Mouse (Mus musculus) left cerebral cortex, postnatal 14 days (tissue): ENCODE results near the gene Zdhhc22. TPM values are rescaled to one million over a fixed set of nuclear protein-coding genes. Genes with fewer than 3 reads are reported as not detected.

Experiments used
- DNase-seq, 2 experiments: peaks; one replicate each; pipeline ENCODE4 v3.0.0; 2021 to 2022; ENCODE audit warnings: low spot score in 2 of 2, mixed read lengths in 1 of 2
- intact Hi-C: fragments of 180-260 bp; cut with DNase I; formaldehyde crosslinking; loops from one replicate; pipeline ENCODE4 v1.15.1; 2025
- total RNA-seq, 2 experiments: library from RNA; stranded (reverse); gene quantifications; 2 replicates each; pipeline ENCODE4 v1.2.3; 2021

The Zdhhc22 gene
- total RNA-seq, 2 experiments from 2014 or later: 46.0 to 56.9 TPM

DNA sequence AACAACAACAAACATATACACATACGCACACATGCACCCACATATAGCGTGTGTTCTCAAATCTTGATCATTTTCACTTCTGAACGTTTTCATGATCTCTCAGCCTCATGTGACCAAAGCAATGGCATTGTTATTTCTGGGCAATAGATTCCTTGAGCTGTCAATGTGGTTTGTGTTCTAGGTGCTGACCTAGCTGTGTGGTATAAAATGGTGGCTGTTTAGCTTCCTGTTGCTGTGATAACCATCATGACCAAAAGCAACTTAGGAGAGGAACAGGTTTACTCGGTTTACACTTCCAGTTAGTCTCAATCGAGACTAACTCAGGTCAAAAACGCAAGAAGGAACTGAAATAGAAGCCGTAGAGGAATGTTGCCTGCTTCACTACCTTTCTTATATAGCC is 19.1 kb downstream of the Zdhhc22 start:
- no peak for DNase-seq
- intact Hi-C loops: no loop called here

DNA sequence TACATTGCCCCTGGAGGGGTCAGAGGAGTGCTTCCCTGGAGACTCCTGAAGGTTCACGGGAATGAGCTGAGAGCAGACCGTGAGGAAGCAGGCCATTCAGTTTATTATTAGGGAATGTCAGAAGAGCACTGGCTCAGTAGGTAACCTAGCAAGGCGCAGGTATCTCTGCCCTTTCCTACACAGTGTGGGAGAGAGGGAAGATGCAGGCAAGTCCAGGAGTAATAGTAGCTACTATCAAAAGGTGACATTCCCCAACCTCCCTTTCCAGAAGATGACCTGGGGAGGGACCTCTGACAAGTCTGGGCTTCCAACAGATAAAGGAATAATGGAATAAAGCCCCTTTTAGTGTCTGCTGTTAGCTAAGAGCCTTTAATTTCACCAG is 21.0 kb downstream of the Zdhhc22 start:
- intact Hi-C loops: no loop called here

DNA sequence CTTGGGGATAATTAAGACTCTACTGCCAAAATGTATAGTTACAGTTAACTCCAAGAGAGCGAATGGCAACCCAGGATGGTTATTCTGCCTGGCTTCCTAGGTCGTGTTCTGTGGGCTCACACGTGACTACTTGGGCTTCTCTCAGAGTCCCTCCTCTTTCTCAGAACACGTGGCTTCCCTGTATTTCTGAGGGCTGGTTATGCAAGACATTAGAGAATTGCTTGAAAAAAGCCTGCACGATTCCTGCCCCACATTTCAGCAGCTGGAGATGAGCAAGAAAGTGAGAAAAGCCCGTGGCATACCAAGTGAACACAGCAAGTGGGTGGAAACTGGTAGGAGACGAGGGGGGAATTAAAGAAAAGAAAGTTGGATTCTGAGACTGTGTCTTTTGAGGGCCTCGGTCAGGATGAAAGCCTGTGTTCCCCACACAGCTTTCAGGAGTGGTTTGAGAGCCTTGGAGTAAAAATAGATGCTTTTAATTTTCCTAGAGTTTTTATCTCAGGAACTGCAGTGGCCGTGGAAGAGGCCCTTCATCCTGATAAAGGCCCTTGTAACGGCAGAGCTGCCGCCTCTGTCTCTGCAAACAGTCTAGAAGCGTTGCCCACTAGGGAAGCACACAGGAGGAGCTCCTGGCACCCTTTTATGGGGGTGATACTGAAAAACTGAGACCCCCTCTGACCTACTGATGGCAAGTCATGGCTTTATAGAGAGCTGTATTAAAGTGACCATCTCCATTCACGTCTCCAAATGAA is 21.6 kb downstream of the Zdhhc22 start:
- intact Hi-C loops: no loop called here
- DNase-seq: peak; percentile 76 to 93

More for the DNA sequence above, 21.0 kb downstream of the Zdhhc22 start:
- DNase-seq: no peak

DNA sequence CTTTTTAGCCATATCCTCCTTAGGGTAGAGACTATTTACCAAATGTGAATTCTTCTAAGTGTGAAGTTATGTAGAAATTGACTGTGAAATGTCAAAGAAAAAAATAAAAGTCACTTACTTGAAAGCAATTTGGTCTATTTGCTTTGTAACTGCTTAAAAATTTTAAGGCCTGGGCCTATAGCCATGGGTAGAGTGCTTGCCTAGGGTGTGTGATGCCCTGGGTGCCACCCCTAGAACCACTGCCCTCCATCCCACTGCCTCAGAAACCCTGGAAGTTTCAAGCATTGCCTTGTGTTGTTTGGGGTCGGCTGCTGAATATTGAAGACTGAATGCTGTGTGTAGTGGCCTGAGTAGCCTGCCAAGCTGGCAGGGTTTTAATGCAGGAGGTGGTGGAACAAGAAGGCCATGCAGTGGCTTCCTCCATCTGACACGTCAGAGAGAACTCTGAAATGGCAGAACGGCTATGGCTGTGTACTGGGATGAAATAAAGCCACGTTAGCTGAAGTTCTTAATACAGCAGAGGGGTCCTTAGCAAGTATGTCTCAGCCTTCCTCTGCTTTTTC is 24.9 kb downstream of the Zdhhc22 start:
- DNase-seq: no peak
- intact Hi-C loops: no loop called here

DNA sequence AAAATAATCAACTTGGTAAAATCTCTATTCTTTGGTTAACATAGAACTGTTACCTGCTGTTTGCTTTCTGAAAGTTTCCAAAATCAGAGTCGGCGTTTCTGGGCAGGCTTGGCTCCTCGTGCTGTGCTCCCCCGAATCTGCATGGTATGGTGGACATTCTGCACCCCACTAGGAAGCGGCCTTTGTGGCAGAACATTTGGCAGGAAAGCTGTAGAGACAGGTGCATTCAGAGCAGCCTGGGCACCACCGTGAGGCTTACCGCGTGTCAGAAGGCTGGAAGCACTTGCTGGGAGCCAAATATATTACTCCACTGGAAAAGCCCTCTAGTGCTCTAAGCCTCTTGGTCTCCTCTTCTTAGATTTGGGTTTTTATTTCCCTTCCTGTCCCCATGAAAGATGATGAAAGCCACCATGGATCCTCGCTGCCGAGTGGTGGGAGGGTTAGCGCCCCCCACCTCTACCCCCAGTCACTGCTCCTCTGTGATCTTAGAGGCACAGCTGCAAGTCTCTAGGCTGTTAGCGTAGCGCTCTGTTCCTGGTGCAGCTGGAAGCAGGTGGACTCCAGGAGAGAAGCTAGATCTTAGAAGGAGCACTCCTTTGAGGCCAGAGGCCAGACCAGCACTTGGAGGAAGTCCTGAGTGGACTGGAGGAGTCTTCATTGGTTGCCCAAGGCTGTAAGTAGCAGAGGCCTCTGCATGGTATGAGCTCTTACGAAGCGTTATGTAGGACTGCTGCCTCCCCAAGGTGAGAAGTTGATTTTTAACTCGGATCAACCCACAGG is 25.8 kb downstream of the Zdhhc22 start:
- intact Hi-C loops: no loop called here
- no peak for DNase-seq

DNA sequence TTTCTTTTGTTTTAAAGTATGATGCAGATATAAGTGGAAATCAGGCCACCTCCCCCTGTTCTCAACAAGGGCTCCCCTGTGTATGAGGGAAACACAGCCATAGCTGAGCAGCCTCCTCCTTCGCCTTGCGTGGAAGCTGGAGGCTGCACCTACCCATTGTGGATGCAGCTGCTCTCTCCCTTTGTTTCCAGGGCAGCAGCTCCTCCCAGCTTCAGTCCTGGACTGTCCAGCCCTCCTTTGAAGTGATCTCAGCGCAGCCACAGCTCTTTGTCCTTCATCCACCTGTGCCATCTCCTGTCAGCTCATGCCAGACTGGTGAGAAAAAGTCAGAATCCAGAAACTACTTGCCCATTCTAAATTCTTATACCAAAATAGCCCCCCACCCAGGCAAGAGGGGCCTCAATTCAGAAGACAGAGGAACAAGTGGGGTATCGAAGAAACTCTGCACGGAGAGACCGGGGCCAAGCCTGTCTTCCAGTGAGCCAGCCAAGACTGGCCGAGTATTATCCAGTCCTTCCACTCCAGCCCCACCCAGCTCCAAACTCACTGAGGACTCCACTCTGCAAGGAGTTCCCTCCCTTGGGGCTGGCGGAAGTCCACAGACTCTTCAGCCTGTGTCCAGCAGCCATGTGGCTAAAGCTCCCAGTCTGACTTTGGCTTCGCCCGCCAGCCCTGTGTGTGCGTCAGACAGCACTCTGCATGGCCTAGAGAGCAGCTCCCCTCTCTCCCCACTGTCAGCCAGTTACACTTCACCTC is 28.5 kb downstream of the Zdhhc22 start:
- intact Hi-C loops: no loop called here
- DNase-seq: no peak

DNA sequence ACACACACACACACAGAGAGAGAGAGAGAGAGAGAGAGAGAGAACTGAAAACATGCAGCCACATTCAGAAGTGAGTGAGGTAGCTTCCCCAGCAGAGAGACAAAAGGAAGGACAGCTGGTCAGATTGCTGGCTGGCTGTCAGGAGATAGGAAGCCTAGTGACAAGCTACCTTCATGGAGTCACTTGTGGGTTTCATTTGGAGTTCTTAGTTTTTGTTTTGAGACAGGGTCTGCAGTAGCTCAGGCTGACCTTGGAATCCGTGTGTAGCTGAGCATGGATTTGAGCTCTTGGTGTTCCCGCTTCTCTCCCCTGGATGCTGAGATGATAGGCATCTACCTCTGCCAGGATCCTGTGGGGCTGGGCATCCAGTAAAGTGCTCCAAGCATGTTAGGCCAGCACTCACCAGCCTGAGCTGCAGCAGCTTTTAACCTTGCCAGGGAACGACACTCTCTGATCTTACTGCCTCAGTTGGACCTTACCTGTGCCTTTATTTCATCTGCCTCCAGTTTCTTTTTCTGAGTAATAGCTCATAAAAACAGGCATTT is 29.4 kb downstream of the Zdhhc22 start:
- intact Hi-C loops: no loop called here
- DNase-seq: no peak

DNA sequence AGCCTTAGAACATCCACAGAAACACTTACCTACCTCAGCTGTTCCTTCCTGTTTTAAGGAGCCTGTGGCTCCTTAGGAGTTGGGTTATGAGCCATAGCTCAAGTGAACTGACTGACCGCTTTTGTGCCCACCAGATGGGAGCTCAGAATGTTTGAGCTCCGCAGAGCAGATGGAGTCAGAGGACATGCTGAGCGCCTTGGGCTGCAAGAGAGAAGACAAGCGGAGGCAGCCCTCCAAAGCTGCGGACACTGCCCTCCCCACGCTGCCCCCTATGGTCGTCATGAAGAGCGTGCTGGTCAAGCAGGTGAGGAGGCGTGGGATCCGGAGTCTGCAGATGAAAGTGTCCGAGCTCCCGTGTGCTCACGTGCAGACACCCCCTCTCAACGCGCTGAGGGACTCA is 30.1 kb downstream of the Zdhhc22 start:
- DNase-seq: no peak
- intact Hi-C loops: no loop called here

DNA sequence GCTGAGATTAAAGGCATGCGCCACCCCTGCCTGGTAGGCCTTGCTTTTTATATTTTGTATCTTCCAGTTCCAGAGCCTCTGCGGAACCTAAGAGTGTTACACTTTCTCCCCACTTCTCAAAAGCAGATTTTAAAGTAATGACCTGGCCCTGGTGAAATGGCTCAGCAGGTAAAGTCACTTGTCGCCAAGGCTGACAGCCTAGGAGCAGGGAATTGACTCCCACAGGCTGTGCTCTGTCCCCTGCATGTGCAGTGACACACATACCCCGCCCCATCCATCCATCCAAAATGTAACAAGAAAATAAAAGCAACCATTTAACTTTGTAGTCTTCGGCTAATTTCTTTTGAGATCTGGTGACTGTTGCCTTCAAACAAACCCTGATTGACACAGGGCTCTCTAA is 30.6 kb downstream of the Zdhhc22 start:
- intact Hi-C loops: no loop called here
- no peak for DNase-seq

DNA sequence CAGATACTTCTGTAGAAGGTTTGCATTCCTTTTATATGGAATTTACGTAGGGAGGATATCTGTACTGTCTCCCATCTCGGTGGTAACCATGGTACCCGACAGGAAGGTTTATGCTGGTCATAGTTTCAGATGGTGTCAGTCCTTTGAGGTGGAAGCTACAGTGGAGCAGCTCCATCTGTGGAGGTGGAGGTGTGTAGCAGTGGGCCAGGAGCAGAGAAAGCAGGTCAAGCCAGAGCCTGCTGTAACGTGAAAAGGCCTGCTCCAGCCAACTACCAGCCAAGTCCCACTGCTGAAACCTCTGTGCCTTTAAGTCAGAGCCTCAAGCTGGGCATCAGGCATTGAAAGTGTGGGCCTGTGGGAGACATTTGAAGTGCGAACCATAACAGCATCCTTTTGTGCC is 31.7 kb downstream of the Zdhhc22 start:
- DNase-seq: no peak
- intact Hi-C loops: no loop called here

DNA sequence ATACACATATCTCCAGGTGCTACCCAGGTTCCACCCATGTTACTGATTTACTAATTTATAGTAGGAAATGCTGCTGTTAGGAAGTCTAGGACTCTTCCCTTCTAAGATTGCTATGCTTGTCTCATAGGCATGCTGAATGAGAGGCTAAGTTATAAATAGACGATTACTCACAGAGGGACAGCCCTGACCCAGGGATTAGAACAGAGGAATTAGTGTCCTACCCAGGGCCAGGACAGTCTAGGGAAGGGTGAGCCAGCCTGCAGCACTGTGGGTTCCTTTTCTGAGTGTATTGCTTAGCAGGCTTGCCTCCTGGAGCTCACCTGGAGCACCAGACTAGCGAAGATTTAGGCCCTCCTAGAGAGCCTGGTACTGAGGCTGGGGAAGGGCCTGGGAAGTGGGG is 34.3 kb downstream of the Zdhhc22 start:
- no peak for DNase-seq
- intact Hi-C loops: no loop called here

DNA sequence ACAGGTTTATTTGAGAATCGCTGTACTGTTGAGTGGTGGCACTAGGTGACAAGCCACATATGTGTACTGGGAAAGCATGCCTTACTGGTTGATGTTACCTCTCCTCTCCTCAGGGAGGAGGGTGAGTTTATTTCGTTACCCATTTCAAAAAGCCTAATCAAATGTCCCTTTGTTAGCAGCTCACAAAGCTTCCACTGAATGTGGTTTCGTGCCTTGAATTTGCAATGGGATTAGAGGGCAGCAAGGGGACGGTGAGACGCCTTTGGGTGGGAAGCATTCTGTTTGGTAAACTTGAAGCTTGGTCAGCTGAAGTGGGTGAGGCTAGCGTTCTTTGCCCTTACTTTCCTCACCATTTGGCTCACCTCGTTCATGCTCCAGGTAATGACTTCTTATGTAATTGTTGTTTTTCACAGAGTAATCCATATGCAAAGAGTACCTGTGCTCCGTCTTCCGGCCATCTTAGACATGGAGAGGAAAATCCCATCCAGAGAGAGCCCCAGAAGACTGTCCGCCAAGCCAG is 37.8 kb downstream of the Zdhhc22 start:
- DNase-seq: no peak
- intact Hi-C loops: no loop called here

DNA sequence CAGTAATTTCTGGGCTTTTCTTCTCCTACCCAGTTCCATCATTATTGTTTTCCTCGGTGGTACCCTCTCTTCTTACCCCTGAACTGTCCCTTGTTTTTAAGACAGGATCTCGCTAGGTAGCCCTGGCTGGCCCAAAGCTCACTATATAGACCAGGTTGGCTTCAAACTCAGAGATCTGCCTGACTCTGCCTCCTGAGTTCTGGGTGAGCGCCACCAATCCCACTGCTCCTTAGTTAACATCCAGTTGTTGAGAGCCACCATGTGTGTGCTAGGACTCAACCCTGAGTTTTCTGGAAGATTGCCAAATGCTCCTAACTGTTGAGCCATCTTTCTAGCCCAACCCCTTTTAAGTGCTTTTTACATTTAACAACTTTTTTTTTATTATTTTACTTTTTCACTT is 39.3 kb downstream of the Zdhhc22 start:
- intact Hi-C loops: no loop called here
- DNase-seq: no peak

DNA sequence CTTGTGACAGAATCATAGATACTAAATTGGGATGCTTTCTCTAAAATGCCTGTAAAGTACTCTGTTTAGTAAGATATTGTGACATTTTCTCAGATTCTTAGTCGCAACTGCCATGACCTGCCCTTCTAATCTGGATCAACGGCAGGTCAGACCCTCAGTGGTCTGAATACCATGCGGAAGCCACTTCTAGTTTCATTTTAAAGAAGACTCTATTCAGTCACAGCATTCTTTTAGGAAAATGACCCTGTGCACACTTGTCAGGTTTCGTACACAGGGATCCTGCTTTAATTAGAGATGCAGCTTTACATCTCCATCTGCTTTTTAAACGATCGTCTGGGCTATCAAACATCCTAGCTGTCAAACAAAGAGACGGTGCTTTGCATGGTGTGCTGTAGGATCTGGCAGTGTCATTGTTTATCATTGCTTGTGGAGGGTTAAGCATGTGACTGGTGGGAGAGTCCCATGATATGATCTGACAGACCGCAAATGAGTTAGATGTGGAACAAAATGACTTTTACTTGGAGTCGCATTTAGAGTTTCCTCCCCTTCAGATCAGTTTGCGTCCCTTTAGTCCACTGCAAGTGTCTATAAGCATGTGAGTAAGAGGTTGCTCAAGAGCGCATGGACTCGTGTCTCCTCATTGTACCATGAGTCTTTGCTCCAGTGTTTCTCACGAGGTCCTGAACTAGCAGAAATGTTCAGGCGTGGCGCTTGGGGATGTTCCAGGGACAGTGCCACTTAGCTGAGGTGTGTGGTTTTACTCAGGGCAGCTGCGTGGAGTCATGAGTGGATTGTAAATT is 39.9 kb downstream of the Zdhhc22 start:
- intact Hi-C loops: no loop called here
- DNase-seq: no peak

DNA sequence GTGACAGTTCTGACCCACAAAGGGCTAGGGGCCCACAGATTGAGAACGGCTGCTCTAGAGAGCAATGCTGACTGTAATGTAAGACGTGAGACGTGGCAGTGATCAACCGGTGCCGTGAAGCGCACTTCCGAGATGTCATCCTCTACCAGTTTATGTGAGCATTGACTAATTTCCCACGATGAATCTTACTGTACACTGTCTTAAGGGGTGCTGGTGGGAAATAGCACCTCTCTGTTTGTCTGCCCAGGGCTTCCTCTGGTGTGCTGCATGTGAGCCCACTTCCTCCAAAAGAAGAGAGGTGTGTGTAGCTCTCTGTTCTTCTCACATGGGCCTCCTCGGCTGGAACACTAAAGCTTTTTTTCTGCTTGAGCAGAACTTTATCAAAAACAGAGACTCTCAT is 40.7 kb downstream of the Zdhhc22 start:
- intact Hi-C loops: loop anchor here (5.0 kb wide), 2 partner anchors 67 to 177 kb away; partner anchors contain the start of gene Irf2bpl
- DNase-seq: no peak

DNA sequence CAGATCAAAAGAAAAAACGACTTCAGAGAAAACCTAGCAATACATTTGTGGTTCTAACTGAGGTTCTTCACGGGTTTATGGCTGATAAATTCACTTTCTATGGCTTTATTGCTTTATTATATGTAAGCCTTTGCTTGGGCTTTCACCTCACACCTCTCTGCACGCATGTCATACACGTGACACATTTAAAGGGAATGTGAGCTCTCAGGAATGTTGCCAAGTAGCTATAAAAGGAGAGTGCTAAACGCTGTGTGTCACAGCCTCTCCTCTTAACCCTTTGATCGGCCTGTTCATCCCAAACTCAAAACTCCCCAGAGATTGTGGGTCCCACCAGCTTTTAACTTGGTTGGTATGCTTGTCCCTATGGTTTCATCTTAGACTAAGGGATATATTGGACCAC is 41.6 kb downstream of the Zdhhc22 start:
- intact Hi-C loops: loop anchor here (5.0 kb wide), 2 partner anchors 66 to 176 kb away; partner anchors contain the start of gene Irf2bpl
- peak in 1 of 2 experiments; percentile 83 for DNase-seq

DNA sequence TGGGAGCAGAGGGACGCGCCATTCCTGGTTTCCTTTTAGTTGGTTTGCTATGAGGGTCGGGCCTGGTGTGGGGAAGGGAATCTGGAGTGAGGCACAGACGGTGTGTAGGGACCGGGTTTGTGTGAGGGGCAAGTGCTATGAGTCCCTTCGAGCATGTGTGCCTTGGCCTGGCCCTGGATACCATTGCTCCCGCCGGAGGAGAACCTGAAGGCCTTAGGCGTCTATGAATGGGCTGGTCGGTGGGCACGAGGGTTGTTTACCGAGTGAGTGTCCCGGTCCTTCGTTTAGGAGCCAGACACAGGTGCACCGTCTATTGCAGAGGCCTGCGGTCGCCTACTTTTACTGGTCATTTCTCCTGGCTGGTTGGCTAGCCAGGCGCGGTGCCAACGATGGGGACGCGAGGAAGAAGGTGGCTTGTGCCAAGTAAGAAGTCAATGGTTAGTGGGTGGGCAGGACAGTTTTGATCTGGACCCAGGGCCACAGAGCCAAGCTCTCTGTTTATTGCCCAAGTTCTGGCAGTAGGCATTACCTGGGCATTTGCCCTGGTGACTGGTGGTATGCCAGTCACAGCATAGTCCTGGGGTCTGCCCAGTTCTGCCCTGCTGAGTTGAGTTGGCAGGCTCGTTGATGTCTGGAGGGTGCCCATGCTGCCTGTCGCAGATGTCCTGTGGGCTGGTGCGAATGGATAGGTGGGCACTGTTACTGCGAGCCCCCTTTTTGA is 42.4 kb downstream of the Zdhhc22 start:
- peak; percentile 59 to 66 for DNase-seq
- intact Hi-C loops: loop anchor here (5.0 kb wide), 2 partner anchors 66 to 176 kb away; partner anchors contain the start of gene Irf2bpl
